Mouse (Mus musculus) thymus, adult 2 months (tissue): Measurements from ENCODE around the gene Zdhhc18.

Experiments
- CTCF ChIP-seq: fragments of 200-500 bp; IDR thresholded peaks from 2 replicates; pipeline ENCODE4 v1.5.1; 2012; ENCODE audit warnings: mild to moderate bottlenecking, control low read depth, low read length, moderate library complexity, borderline replicate concordance; ENCODE audit not compliant: control insufficient read depth, poor library complexity, insufficient read depth; ENCODE audit errors: extremely low read depth
- POLR2A ChIP-seq: fragments of 200-500 bp; IDR thresholded peaks from 2 replicates; pipeline ENCODE4 v1.6.1; 2012; ENCODE audit warnings: mild to moderate bottlenecking, low read length, control low read depth, moderate library complexity; ENCODE audit not compliant: control insufficient read depth, poor library complexity, insufficient read depth; ENCODE audit errors: extremely low read depth

DNA sequence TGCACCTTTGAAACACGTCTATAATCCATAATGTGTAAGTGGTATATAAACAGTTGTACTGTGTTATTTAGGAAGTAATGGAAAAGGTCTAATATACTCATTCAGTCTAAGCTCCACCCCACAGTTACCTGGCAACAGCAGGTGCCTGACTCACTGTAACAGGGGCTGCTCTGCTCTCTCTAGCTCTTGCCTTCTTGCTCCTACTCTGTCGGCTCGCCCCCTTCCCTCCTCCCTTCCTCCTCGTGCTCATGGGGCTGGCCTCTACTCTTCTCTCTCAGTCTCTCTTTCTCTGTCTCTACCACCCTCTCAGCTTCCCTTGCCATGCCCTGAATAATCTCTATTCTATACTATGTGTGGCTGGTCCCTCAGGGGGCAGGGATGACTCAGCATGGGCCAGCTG, 7.0 kb upstream of the Zdhhc18 start:
- TF ChIP-seq CTCF, result no peak
- TF ChIP-seq POLR2A, result no peak
